Mouse (Mus musculus): Measurements from ENCODE around the gene Dmpk.

Dmpk gene

DNA sequence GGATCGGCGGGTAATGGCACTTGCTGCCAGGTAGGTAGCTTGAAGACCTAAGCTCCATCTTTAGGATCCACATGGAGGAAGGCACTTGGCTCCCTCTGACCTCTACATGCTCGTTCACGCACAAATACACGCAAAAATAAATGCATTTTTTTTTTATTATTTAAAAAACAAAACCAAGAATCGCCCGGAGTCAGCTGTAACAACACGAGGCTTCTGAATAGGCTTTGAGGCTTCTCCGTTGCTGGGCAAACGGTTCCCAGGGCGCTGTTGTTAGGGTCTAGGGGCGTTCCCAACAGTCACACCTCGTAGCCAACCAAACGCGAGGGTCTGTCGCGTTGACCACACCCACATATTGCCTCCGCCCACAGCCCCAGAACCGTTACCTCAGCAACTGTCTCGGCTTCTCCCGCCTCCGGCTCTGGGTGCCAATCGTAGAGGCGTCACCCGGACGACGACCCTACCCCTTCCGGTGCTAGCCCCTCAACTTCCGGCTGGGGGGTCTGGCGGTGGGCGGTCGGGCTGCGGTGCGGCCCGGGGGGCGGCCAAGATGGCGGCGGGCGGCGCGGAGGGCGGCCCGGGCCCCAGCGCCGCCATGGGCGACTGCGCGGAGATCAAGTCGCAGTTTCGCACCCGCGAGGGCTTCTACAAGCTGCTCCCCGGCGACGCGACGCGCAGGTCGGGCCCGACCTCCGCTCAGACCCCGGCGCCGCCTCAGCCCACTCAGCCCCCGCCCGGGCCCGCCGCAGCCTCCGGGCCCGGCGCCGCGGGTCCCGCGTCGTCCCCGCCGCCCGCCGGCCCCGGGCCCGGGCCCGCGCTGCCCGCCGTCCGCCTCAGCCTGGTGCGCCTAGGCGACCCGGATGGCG is 7.7 kb upstream of the Dmpk start, which contains the start of gene Dmwd:
Gene Dmwd (plus strand): TSS at position 505 of the 863 bp plus-strand sequence.
- under 1% methylated on average over 91 of the region's 91 CpGs for WGBS

DNA sequence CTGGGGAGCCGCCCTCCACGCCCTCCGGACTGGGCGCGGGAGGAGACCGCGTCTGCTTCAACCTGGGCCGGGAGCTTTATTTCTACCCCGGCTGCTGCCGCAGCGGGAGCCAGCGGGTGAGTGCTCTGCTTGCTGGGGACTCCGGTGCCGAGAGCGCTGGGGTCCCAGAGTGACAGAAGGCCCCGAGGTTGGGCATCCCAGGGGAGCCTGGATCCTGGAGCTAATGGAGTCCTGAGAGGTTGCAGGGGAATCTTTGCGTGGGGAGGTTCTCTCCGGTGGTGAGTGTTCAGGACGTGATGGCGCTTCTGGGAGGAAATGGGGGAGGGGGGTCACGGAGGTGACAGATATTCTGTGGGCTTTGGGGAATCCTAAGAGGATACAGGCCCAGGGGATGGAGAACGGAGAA is 7.1 kb upstream of the Dmpk start:
- WGBS = under 1% methylated on average over 22 of the region's 22 CpGs

DNA sequence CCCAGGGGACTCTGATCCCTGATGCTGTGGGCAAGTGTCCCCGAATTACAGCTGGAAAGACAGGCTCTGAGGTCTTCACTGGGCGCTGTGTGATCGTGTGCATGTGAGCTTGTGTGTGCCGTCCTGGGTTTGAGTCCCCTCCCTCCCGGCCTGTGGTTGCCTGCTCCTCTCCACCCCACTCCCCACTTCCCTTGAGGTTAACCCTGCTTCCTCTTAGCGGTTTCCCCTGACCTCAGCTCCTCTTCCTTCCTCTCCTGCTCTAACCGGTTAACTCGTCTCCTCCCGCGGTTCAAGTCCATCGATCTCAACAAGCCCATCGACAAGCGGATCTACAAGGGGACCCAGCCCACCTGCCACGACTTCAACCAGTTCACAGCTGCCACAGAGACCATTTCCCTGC is 5.9 kb upstream of the Dmpk start:
- WGBS = 65% methylated on average over 14 of the region's 14 CpGs

DNA sequence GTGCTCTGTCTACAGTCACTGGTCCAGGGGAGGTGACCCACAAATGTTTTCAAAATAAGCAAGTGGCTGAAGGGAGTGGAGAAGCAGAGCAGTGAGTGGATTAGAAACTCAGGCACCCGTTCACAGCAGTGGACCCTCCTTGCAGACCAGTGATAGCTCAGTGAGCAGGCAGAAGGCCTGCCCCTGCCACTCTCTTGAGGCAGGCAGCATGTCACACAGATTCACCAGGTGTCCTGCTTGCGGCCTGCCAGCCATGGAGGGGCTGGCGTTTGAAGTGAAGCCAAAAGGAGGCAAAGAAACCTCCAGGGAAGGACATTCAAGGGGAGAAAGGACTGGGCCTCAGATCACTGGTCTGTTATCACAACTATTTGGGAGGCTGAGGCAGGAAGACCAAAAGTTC is 4.9 kb upstream of the Dmpk start:
- 72% methylated on average over 3 of the region's 3 CpGs for WGBS

DNA sequence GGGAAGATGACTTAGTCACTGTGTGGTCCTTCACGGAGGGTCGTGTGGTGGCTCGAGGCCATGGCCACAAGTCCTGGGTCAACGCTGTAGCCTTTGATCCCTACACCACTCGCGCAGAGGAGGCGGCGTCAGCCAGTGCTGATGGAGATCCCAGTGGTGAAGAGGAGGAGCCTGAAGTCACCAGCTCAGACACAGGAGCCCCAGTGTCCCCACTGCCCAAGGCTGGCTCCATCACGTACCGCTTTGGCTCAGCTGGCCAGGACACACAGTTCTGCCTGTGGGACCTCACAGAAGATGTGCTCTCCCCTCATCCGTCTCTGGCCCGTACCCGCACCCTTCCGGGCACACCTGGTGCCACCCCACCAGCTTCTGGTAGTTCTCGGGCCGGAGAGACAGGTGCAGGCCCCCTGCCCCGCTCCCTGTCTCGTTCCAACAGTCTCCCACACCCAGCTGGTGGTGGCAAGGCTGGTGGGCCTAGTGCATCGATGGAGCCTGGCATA is 3.1 kb upstream of the Dmpk start:
- 90% methylated on average over 19 of the region's 19 CpGs for WGBS

DNA sequence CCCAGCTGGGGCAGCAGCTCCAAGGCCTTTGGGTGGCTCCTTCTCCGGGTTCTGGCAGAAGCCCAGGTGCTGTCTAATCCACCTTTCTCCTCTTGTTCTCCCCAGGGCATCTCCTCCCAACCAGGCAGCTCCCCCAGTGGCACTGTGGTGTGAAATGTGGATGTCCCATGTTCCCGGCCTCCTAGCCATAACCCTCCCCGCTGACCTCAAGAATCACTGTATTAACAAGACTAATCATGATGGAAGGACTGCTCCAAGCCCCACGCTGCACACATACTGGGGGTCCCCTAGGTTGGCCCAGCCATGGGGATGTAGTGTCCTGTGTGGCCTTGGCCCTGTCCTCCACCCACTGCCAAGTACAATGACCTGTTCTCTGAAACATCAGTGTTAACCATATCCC is 1.5 kb upstream of the Dmpk start:
- 75% methylated on average over 4 of the region's 4 CpGs for WGBS

DNA sequence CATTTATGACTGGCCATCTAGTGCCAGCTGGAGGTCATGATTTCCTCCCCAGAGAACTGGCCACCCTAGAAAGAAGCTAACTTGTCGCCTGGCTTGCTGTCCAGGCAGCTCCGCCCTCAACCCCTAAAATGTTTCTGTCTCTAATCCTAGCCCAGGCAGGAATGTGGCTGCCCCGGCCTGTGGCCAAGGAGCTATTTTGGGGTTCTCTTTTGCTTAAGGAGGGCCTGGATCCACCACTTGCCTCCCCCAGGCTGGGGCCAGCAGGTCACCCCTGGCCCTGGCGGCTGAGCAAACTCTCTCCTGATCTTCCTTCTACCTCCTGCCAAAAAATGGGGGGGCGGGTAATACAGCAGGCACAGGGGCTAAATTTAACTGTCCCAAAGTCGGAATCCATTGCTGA is 553 bp upstream of the Dmpk start:
- WGBS = 60% methylated on average over 6 of the region's 6 CpGs

DNA sequence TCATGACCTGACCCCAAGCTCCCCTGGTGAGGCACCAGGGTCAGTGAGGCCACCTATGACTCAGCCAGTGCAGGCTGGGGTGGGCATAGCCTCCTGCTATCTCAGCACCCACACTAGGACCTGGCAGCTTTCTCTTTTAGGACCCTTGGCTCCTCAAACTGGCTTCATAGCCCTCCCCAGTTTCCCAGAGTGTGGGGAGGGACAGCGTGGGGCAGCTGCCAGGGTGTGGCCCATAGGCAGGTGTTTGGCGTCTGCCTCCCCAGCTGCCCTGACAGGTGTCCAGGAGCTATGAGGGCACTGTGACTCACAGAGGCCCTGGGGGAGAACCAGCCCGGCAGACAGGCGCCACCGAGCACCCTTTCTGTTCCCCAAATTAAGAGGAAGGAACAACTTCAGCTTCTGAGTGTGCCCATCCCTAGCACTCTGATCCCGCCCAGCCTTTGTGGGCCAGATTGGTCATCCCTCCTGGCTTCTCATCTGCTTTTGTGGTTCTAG is 675 bp downstream of the Dmpk start:
- WGBS = 71% methylated on average over 6 of the region's 6 CpGs

DNA sequence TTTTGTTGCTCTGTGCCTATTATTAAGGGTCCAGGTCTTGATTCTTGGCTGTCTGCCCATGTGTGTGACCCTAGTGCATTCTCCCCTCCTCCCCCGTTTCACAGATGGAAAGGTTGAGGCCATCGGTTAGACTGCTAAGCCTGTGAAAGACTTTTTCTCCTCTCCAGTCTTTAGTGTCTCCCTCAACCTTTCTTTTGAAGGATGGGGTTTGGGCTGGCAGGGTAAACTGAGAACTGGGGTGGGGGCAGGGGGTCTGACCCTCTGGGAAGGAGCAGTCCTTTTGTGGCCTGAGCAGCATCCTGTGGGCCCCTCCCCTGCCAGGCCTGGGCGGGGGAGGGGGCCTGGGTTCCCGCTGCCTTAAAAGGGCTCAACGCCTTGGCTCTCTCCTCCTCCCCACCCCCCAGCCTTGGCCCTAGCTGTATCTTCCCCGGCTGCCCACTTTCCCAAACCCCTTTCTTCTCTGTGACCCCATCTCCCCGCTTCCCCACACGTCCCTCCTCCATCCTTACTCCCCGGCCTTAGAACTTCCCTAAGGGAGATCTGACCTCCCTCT is 1.3 kb downstream of the Dmpk start:
- 48% methylated on average over 9 of the region's 9 CpGs for WGBS

DNA sequence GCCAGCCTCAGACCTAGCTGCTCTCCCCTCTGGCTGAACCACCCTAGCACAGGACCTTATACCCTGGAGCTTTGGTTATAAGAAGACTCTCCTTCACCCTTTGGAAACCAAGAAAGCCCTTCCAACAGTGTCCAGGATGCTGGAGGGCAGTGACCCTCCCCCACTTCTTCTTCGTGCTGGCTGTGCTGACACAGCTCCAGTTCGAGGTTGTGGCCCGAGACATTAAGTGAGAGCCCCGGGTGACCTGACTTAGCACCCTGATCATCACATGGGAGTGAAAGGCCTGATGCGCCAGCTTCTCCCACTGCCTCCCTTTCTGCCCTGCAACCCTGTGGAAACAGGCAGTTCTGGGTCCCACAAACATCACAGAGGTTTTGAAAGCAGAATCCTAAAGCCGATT is 1.8 kb downstream of the Dmpk start:
- whole genome bisulfite sequencing = 31% methylated on average over 6 of the region's 6 CpGs

DNA sequence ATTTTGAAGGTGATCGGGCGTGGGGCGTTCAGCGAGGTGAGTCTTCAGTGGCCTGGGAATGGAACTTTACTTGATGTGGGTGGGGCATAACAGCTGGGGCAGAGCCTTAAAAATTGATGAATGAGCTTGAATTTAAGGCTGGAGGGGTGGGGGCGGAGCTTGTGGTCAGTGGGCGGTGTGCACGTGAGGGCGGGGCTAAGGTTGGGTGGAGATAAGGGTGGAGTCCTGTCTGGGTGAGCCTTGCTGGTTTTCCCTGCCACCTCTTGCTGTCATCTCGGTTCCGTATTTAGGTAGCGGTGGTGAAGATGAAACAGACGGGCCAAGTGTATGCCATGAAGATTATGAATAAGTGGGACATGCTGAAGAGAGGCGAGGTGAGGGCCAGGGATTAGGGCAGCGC is 2.4 kb downstream of the Dmpk start:
- 39% methylated on average over 14 of the region's 14 CpGs for WGBS

DNA sequence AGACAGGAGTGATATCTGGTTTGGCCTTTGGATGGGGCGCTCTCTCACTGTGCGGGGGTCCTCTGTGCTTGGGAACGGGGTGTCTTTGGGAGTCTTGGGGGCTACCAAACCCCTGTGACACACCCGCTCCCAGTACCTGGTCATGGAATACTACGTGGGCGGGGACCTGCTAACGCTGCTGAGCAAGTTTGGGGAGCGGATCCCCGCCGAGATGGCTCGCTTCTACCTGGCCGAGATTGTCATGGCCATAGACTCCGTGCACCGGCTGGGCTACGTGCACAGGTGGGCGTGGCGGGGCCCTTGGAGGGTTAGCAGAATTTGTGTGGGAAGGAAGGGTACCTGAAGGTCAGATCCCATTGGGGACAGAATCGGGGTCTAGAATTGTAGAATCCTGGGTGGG is 3.1 kb downstream of the Dmpk start:
- 75% methylated on average over 18 of the region's 18 CpGs for WGBS

DNA sequence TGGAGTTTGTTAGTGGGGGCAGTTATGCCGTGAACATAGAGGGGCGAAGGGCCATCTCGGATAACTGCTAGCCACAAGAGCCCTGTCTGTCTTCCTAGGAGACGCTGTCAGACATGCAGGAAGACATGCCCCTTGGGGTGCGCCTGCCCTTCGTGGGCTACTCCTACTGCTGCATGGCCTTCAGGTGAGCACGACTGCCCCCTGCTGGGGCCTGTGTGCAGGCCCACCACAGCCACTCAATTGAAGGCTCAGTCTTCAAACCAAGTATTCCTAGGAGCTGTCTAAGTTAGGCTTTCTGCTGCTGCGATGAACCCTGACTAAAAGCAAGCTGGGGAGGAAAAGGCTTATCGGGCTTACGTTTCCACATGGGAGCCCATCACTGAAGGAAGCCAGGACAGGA is 5.2 kb downstream of the Dmpk start:
- WGBS = 51% methylated on average over 10 of the region's 10 CpGs

DNA sequence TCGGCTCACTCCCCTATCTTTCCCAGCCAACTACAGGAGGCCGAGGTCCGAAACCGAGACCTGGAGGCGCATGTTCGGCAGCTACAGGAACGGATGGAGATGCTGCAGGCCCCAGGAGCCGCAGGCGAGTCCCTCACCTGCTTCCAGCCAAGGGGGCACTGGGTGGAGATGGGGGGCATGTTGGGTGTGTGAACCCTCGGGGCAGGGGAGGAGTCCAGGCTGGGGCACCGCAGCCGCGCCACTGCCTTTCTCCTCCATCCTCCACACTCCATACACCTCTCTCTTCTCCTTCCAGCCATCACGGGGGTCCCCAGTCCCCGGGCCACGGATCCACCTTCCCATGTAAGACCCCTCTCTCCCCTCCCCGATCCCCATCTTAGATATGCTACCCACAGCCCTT is 8.3 kb downstream of the Dmpk start:
- 77% methylated on average over 17 of the region's 17 CpGs for WGBS

DNA sequence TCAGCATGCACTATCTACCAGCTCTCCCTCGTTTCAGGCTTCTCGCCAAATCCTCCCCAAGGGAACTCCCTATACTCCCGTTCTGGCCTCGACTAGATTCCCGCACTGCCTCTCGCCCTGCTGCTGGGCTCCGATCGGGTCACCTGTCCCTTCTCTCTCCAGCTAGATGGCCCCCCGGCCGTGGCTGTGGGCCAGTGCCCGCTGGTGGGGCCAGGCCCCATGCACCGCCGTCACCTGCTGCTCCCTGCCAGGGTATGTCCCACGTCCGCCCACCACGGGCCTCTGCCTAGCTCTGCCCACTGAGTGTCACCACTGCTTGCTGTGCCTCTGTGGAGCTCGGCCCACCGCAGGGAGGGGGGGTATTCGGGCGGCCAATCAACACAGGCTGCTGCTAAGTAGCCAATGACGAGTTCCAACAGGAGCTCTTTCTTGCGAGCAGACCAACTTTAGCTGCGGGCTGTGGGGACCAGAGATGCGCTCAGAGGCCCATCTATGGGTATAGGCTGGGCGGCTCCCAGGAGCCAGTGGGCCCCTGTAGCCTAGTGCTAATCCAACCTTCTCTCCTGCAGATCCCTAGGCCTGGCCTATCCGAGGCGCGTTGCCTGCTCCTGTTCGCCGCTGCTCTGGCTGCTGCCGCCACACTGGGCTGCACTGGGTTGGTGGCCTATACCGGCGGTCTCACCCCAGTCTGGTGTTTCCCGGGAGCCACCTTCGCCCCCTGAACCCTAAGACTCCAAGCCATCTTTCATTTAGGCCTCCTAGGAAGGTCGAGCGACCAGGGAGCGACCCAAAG is 8.9 kb downstream of the Dmpk start:
- 40% methylated on average over 38 of the region's 38 CpGs for WGBS

DNA sequence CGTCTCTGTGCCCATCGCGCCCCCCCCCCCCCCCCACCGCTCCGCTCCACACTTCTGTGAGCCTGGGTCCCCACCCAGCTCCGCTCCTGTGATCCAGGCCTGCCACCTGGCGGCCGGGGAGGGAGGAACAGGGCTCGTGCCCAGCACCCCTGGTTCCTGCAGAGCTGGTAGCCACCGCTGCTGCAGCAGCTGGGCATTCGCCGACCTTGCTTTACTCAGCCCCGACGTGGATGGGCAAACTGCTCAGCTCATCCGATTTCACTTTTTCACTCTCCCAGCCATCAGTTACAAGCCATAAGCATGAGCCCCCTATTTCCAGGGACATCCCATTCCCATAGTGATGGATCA is 9.5 kb downstream of the Dmpk start:
- WGBS = 20% methylated on average over 11 of the region's 15 CpGs

DNA sequence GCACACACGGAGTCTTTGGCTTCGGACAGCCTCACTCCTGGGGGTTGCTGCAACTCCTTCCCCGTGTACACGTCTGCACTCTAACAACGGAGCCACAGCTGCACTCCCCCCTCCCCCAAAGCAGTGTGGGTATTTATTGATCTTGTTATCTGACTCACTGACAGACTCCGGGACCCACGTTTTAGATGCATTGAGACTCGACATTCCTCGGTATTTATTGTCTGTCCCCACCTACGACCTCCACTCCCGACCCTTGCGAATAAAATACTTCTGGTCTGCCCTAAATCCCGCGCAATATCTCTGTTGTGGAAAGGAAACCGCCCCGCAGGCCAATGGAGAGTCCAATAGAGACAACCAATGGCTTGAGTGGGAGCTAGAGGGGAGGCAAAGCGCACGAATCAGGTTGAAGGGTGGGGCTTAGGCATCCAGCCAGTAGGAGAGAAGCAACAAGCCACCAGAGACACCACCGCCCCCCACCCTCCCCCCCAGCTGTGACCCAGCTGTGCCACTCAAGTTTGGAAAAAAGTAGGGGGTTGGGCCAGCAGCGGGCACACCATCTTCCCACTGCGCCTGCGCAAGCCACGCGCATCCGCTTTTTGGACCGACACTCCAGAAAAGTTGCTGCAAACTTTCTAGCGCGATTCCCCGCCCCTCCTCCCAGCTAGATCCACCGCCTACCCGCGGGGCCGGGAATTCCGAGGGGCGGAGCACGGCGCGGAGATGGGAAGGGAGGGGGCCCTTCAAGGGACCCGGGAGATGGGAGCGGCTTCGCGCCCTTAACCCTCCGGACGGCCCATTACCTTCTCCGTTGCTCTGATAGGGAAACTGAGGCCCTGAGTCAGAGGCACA is 10.1 kb downstream of the Dmpk start:
- WGBS = 5% methylated on average over 45 of the region's 45 CpGs

DNA sequence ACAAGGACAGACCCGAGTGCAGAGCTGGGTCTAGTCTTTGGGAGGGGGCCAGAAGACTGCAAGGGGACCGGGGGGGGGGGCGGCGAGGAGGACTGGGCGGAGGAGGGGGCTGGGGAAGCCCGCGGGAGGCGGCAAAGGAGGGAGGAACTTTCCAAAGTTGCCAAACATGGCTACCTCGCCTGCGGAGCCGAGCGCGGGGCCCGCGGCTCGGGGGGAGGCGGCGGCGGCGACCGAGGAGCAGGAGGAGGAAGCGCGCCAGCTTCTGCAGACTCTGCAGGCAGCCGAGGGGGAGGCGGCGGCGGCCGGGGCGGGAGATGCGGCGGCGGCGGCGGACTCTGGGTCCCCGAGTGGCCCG is 10.8 kb downstream of the Dmpk start, which contains the start of gene Six5:
Gene Six5 (plus strand): TSS at position 124 of the 355 bp plus-strand sequence.
- 2% methylated on average over 33 of the region's 36 CpGs for WGBS

DNA sequence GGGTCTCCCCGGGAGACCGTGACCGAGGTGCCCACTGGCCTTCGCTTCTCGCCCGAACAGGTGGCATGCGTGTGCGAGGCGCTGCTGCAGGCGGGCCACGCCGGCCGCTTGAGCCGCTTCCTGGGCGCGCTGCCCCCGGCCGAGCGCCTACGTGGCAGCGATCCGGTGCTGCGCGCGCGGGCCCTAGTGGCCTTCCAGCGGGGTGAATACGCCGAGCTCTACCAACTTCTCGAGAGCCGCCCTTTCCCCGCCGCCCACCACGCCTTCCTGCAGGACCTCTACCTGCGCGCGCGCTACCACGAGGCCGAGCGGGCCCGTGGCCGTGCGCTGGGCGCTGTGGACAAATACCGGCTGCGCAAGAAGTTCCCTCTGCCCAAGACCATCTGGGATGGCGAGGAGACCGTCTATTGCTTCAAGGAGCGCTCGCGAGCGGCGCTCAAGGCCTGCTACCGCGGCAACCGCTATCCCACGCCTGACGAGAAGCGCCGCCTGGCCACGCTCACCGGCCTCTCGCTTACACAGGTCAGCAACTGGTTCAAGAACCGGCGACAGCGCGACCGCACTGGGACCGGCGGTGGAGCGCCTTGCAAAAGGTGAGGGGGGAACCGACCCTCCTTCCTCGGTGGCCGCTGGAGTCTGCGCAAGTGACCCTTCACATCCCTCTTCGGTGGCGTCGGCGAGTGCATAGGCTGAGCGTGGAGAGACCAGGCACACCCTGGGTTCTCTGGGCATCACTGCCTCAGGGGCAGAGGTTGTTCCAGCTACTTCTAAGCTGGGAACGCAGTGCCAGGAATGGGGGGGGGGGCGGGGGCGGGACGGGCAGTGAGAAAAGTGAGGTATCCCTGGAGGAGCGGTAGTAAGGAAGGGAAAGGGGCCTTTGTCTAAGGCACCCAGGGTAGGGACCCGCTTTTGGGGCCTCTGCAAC is 11.4 kb downstream of the Dmpk start:
- under 1% methylated on average over 80 of the region's 87 CpGs for WGBS

DNA sequence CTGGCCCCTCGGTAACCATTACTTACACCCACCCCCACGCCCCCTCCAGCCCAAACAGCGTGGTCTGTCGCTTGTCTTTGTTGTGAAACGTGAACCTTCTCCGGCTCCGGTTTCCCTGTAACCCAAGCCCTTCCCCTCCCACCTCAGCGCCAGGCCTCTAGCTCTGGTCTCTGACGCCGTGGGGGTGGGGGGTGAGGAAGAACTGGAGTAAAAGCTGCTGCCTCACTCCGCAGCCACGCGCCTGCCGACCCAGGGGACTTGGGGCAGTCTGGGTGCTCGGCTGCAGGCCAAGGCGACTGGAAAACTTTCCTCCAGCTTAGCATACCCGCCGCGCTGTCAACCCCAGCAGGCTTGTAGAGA is 12.1 kb downstream of the Dmpk start:
- 11% methylated on average over 19 of the region's 19 CpGs for WGBS

Data from cerebral cortex, adult 2 months (tissue).